ENCODE assay signal across 29 mouse cellular contexts in the genomic region with DNA sequence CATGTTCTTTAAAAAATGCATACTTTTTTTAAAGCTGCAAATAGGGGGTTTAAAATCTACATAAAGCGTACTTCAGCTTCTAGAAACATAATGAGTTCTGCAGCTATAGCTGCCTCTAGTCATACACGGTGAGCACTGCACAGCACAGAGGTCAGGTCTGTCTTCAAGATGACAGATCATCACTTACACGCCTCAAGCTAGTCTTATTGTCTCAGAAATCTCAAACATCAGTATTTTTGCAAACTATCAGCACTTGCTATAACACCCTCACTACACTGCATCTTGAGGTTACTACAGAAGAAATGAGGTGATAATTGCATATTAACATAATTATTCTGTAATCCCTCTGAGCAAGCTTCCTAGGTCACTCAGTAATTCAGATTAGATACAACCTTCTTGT. TPM values are rescaled to one million over a fixed set of nuclear protein-coding genes. Genes with fewer than 3 reads are reported as not detected.
DNase-seq lines count a peak whose midpoint lies in the region; ATAC-seq lines count a peak whose summit lies in the region.
"Had no signal": no experiment of that assay in that cellular context is flagged by ENCODE, and none has a peak within 500 bp of the region (broad histone marks: within the 10 kb centered on the region; RNA-seq: fewer than 3 reads in every experiment).

No protein-coding gene starts in this region.

- H3K4me2 ChIP-seq in forebrain, embryonic 12.5 days, result no peak overlapping the region
- H3K4me2 ChIP-seq in midbrain, embryonic 14.5 days (ENCODE audit: low read length), result no peak overlapping the region
- no peak overlapping the region for H3K4me2 ChIP-seq in forebrain, embryonic 13.5 days
- no peak overlapping the region for H3K4me2 ChIP-seq in forebrain, embryonic 16.5 days (ENCODE audit: low read length)
- H3K4me2 ChIP-seq: embryonic facial prominence, embryonic 12.5 days; embryonic facial prominence, embryonic 15.5 days; heart, embryonic 12.5 days; heart, embryonic 15.5 days; hindbrain, embryonic 13.5 days had no signal

- peak; percentile 57; the same call in 1 of the 2 replicates for ATAC-seq in forebrain, embryonic 12.5 days (ENCODE audit: low FRiP score)
- ATAC-seq in midbrain, embryonic 14.5 days (ENCODE audit: low FRiP score, low TSS enrichment), result no peak
- ATAC-seq in forebrain, embryonic 13.5 days, result peak; percentile 70
- ATAC-seq in forebrain, embryonic 16.5 days, result peak; percentile 43; the same call in 1 of the 2 replicates
- ATAC-seq: intestine, postnatal 0 days; Patski had no signal

- H3K4me3 ChIP-seq in forebrain, embryonic 12.5 days (replicated peaks), result no peak overlapping the region
- H3K4me3 ChIP-seq in forebrain, embryonic 10.5 days, result no peak overlapping the region
- no peak overlapping the region for H3K4me3 ChIP-seq in midbrain, embryonic 14.5 days (replicated peaks; ENCODE audit: low read depth, low read length)
- no peak overlapping the region for H3K4me3 ChIP-seq in midbrain, embryonic 10.5 days
- H3K4me3 ChIP-seq in forebrain, embryonic 13.5 days, result no peak overlapping the region
- no peak overlapping the region for H3K4me3 ChIP-seq in forebrain, embryonic 16.5 days (replicated peaks; ENCODE audit: low read length)
- H3K4me3 ChIP-seq in heart, embryonic 10.5 days, result no peak overlapping the region
- H3K4me3 ChIP-seq: embryonic facial prominence, embryonic 12.5 days; embryonic facial prominence, embryonic 15.5 days; heart, embryonic 12.5 days; heart, embryonic 15.5 days; hindbrain, embryonic 10.5 days; hindbrain, embryonic 13.5 days had no signal

- peaks cover 15% of the 10 kb centered on the region for H3K36me3 ChIP-seq in forebrain, embryonic 12.5 days (replicated peaks)
- peaks cover 31% of the 10 kb centered on the region for H3K36me3 ChIP-seq in forebrain, embryonic 10.5 days (replicated peaks)
- H3K36me3 ChIP-seq in midbrain, embryonic 14.5 days (ENCODE audit: control insufficient read depth, insufficient read depth, low read length), result peaks cover 13% of the 10 kb centered on the region
- H3K36me3 ChIP-seq in midbrain, embryonic 10.5 days, result peaks cover 24% of the 10 kb centered on the region
- H3K36me3 ChIP-seq in forebrain, embryonic 13.5 days (ENCODE audit: poor library complexity, severe bottlenecking), result peaks cover 14% of the 10 kb centered on the region
- no peaks in the 10 kb centered on the region for H3K36me3 ChIP-seq in forebrain, embryonic 16.5 days (ENCODE audit: control insufficient read depth, insufficient read depth)
- peaks cover 19% of the 10 kb centered on the region for H3K36me3 ChIP-seq in heart, embryonic 10.5 days

- peaks cover 12% of the 10 kb centered on the region for H3K4me1 ChIP-seq in forebrain, embryonic 12.5 days
- peaks cover 25% of the 10 kb centered on the region for H3K4me1 ChIP-seq in forebrain, embryonic 10.5 days
- H3K4me1 ChIP-seq in midbrain, embryonic 14.5 days (ENCODE audit: control insufficient read depth, insufficient read depth, low read length), result no peaks in the 10 kb centered on the region
- no peaks in the 10 kb centered on the region for H3K4me1 ChIP-seq in midbrain, embryonic 10.5 days
- peaks cover 16% of the 10 kb centered on the region for H3K4me1 ChIP-seq in forebrain, embryonic 13.5 days
- H3K4me1 ChIP-seq in forebrain, embryonic 16.5 days (replicated peaks; ENCODE audit: control insufficient read depth, insufficient read depth, low read length), result peaks cover 9% of the 10 kb centered on the region
- 0 out of 2 replicates have a peak, but pooled peaks cover 4% of the 10 kb centered on the region for H3K4me1 ChIP-seq in heart, embryonic 10.5 days
- H3K4me1 ChIP-seq: embryonic facial prominence, embryonic 12.5 days; embryonic facial prominence, embryonic 15.5 days had no signal

- no peak overlapping the region for H3K9ac ChIP-seq in forebrain, embryonic 12.5 days
- H3K9ac ChIP-seq in midbrain, embryonic 14.5 days (replicated peaks; ENCODE audit: low read length), result no peak overlapping the region
- no peak overlapping the region for H3K9ac ChIP-seq in forebrain, embryonic 13.5 days
- no peak overlapping the region for H3K9ac ChIP-seq in forebrain, embryonic 16.5 days (replicated peaks; ENCODE audit: low read depth, low read length)
- H3K9ac ChIP-seq: embryonic facial prominence, embryonic 12.5 days; embryonic facial prominence, embryonic 15.5 days; heart, embryonic 12.5 days; heart, embryonic 15.5 days; hindbrain, embryonic 13.5 days had no signal

- WGBS in forebrain, embryonic 12.5 days, result 69% methylated on average over 3 of the region's 3 CpGs
- 90% methylated on average over 3 of the region's 3 CpGs for WGBS in forebrain, embryonic 10.5 days
- 63% methylated on average over 3 of the region's 3 CpGs for WGBS in midbrain, embryonic 14.5 days
- WGBS in midbrain, embryonic 10.5 days, result 90% methylated on average over 3 of the region's 3 CpGs
- 69% methylated on average over 3 of the region's 3 CpGs for WGBS in forebrain, embryonic 13.5 days
- 57% methylated on average over 3 of the region's 3 CpGs for WGBS in forebrain, embryonic 16.5 days
- WGBS in heart, embryonic 10.5 days, result 87% methylated on average over 3 of the region's 3 CpGs

- DNase-seq in forebrain, embryonic 10.5 days (ENCODE audit: extremely low spot score, low spot score), result no peak
- peak; percentile 11 for DNase-seq in midbrain, embryonic 14.5 days
- DNase-seq in midbrain, embryonic 10.5 days (ENCODE audit: low spot score), result no peak
- no peak for DNase-seq in heart, embryonic 10.5 days (ENCODE audit: low spot score)
- DNase-seq: adrenal gland, postnatal 10 days; adrenal gland, postnatal 36 days; B cell, adult 2 months; cerebellum, adult 11 months; cerebellum, adult 2 months; cerebellum, adult 9-11 months; cerebellum, postnatal 25 days; gastrocnemius, postnatal 10 days; gastrocnemius, postnatal 36 days; heart, postnatal 10 days; heart, postnatal 36 days had no signal

- no peaks in the 10 kb centered on the region for H3K27me3 ChIP-seq in forebrain, embryonic 12.5 days
- no peaks in the 10 kb centered on the region for H3K27me3 ChIP-seq in forebrain, embryonic 10.5 days (ENCODE audit: poor library complexity, severe bottlenecking)
- no peaks in the 10 kb centered on the region for H3K27me3 ChIP-seq in midbrain, embryonic 14.5 days (ENCODE audit: control insufficient read depth, insufficient read depth, low read length)
- H3K27me3 ChIP-seq in midbrain, embryonic 10.5 days (ENCODE audit: low read depth, poor library complexity, severe bottlenecking), result no peaks in the 10 kb centered on the region
- no peaks in the 10 kb centered on the region for H3K27me3 ChIP-seq in forebrain, embryonic 13.5 days
- H3K27me3 ChIP-seq in forebrain, embryonic 16.5 days (replicated peaks; ENCODE audit: control insufficient read depth, insufficient read depth, low read length), result no peaks in the 10 kb centered on the region
- no peaks in the 10 kb centered on the region for H3K27me3 ChIP-seq in heart, embryonic 10.5 days (ENCODE audit: insufficient read depth, poor library complexity, severe bottlenecking)
- H3K27me3 ChIP-seq: CH12.LX; embryonic facial prominence, embryonic 12.5 days; embryonic facial prominence, embryonic 15.5 days; heart, embryonic 12.5 days; heart, embryonic 15.5 days; hindbrain, embryonic 13.5 days; Patski had no signal

- H3K9me3 ChIP-seq in forebrain, embryonic 12.5 days, result no peaks in the 10 kb centered on the region
- no peaks in the 10 kb centered on the region for H3K9me3 ChIP-seq in forebrain, embryonic 10.5 days
- no peaks in the 10 kb centered on the region for H3K9me3 ChIP-seq in midbrain, embryonic 14.5 days (ENCODE audit: control insufficient read depth, low read length)
- no peaks in the 10 kb centered on the region for H3K9me3 ChIP-seq in midbrain, embryonic 10.5 days (replicated peaks)
- H3K9me3 ChIP-seq in forebrain, embryonic 13.5 days (replicated peaks), result no peaks in the 10 kb centered on the region
- H3K9me3 ChIP-seq in forebrain, embryonic 16.5 days (ENCODE audit: control insufficient read depth, low read length), result no peaks in the 10 kb centered on the region
- H3K9me3 ChIP-seq in heart, embryonic 10.5 days, result no peaks in the 10 kb centered on the region
- H3K9me3 ChIP-seq: embryonic facial prominence, embryonic 12.5 days; embryonic facial prominence, embryonic 15.5 days; G1E; heart, embryonic 12.5 days; heart, embryonic 15.5 days; hindbrain, embryonic 10.5 days; hindbrain, embryonic 13.5 days had no signal

- no peak overlapping the region for H3K27ac ChIP-seq in forebrain, embryonic 12.5 days
- H3K27ac ChIP-seq in forebrain, embryonic 10.5 days, result no peak overlapping the region
- H3K27ac ChIP-seq in midbrain, embryonic 14.5 days (replicated peaks; ENCODE audit: low read depth, low read length), result no peak overlapping the region
- H3K27ac ChIP-seq in midbrain, embryonic 10.5 days (replicated peaks), result no peak overlapping the region
- no peak overlapping the region for H3K27ac ChIP-seq in forebrain, embryonic 13.5 days
- no peak overlapping the region for H3K27ac ChIP-seq in forebrain, embryonic 16.5 days (ENCODE audit: low read length)
- H3K27ac ChIP-seq in heart, embryonic 10.5 days, result no peak overlapping the region
- H3K27ac ChIP-seq: embryonic facial prominence, embryonic 12.5 days; embryonic facial prominence, embryonic 15.5 days; heart, embryonic 15.5 days; hindbrain, embryonic 10.5 days; hindbrain, embryonic 13.5 days had no signal

RNA-seq across cellular contexts. Expression of a gene that starts 33.0 kb away (rescaled TPM):
- not detected in 2 replicates for polyA plus RNA-seq in forebrain, embryonic 12.5 days (2016; fragmentation: Nextera tagmentation; extraction: Ambion mirVana)
- not detected in 2 replicates for polyA plus RNA-seq in forebrain, embryonic 10.5 days (2016; fragmentation: Nextera tagmentation; extraction: Ambion mirVana)
- polyA plus RNA-seq in midbrain, embryonic 14.5 days (2014; fragmentation: Nextera tagmentation; extraction: Ambion mirVana), result not detected in 2 replicates
- polyA plus RNA-seq in midbrain, embryonic 10.5 days (2016; fragmentation: Nextera tagmentation; extraction: Ambion mirVana), result not detected in 2 replicates
- not detected in 2 replicates for polyA plus RNA-seq in forebrain, embryonic 13.5 days (2015; fragmentation: Nextera tagmentation; extraction: Ambion mirVana)
- not detected in 2 replicates for polyA plus RNA-seq in forebrain, embryonic 16.5 days (2015; fragmentation: Nextera tagmentation; extraction: Ambion mirVana)
- polyA plus RNA-seq in heart, embryonic 10.5 days (2016; fragmentation: Nextera tagmentation; extraction: Ambion mirVana), result not detected in 2 replicates
- polyA plus RNA-seq: cerebellum, adult 2 months; embryonic facial prominence, embryonic 12.5 days; embryonic facial prominence, embryonic 15.5 days; G1E; heart, embryonic 12.5 days; heart, embryonic 15.5 days; hindbrain, embryonic 10.5 days; hindbrain, embryonic 13.5 days; intestine, embryonic 14.5 days; intestine, postnatal 0 days; Patski had no signal

RNA-seq across cellular contexts. Expression of a gene that starts 55.2 kb away (rescaled TPM):
- 89.9 and 90.3 TPM in 2 replicates for polyA plus RNA-seq in forebrain, embryonic 12.5 days (2016; fragmentation: Nextera tagmentation; extraction: Ambion mirVana)
- 62.0 and 65.9 TPM in 2 replicates for polyA plus RNA-seq in forebrain, embryonic 10.5 days (2016; fragmentation: Nextera tagmentation; extraction: Ambion mirVana)
- polyA plus RNA-seq in midbrain, embryonic 14.5 days (2014; fragmentation: Nextera tagmentation; extraction: Ambion mirVana), result 114 and 116 TPM in 2 replicates
- polyA plus RNA-seq in midbrain, embryonic 10.5 days (2016; fragmentation: Nextera tagmentation; extraction: Ambion mirVana), result 59.0 and 63.0 TPM in 2 replicates
- 85.2 and 88.5 TPM in 2 replicates for polyA plus RNA-seq in forebrain, embryonic 13.5 days (2015; fragmentation: Nextera tagmentation; extraction: Ambion mirVana)
- polyA plus RNA-seq in forebrain, embryonic 16.5 days (2015; fragmentation: Nextera tagmentation; extraction: Ambion mirVana), result 79.1 and 85.8 TPM in 2 replicates
- polyA plus RNA-seq in heart, embryonic 10.5 days (2016; fragmentation: Nextera tagmentation; extraction: Ambion mirVana), result 48.5 and 58.6 TPM in 2 replicates
